Mouse (Mus musculus): ENCODE results near the gene Plpp3. TPM values are rescaled to one million over a fixed set of nuclear protein-coding genes. Genes with fewer than 3 reads are reported as not detected.

The Plpp3 gene
- total and polyA plus RNA-seq, 3 experiments = not detected

DNA sequence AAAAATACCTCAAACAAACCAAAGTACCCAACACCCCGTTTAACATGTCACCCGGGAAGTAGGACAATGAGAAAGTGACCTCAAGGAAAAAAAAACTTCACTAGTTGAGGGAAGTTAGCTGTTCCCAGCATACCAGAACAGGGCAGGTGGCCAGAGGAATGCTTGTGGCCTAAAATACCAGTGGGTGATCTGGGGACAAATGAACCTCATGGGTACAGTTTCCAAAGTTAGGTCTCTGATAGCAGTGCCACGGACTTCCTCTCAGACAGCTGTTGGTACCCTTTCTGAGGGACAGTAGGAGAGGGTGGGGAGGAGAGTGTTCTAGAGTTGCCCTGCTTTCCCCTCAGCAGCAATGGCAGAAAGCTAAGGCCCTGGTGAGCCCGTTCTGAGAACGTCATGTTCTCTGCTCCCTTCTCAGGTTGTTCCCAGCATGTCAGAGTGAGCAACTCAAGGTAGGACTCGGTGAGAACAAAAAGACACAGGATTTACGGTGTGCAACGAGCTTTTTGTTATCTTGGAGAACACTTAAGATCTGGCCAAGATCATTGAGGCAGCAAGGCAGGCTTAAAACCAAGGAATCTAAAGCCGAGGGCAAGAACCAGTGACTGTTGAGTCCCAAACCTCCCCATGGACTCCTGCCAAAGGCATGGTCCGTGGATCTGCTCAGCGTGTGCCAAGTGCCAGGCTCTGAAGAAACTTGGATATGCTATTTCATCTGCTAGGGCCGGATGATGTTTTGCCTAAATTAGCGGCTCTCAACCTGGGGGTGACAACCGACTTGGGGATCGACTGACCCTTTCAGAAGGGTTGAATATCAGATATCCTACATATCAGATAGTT lies 121.6 kb downstream of the Plpp3 start:
- peaks cover 0 to 8% of the 10 kb centered on the region in 2 experiments; a peak in 3 of 4 replicates for H3K4me1 ChIP-seq (ENCODE audit: control insufficient read depth in 1 of 2, insufficient read depth in 2 of 2, low read length in 2 of 2)
- no peak for TF ChIP-seq ZMIZ1 (IDR thresholded peaks at IDR 0.05; ENCODE audit: low read depth, low read length)
- TF ChIP-seq MAFK (IDR thresholded peaks at IDR 0.05; ENCODE audit: borderline replicate concordance, low read depth, low read length) = no peak
- H3K36me3 ChIP-seq (ENCODE audit: control insufficient read depth in 1 of 2, insufficient read depth in 2 of 2, low read length in 2 of 2) = peaks cover 0 to 2% of the 10 kb centered on the region in 2 experiments; a peak in 2 of 4 replicates
- H3K79me2 ChIP-seq (ENCODE audit: control insufficient read depth, insufficient read depth, low read length, poor library complexity) = no peaks in the 10 kb centered on the region
- H3K9ac ChIP-seq (ENCODE audit: control insufficient read depth, low read depth, low read length, poor library complexity, severe bottlenecking) = no peak overlapping the region
- no peaks in the 10 kb centered on the region for H3K27me3 ChIP-seq (ENCODE audit: control insufficient read depth in 1 of 2, insufficient read depth in 2 of 2, low read length in 2 of 2)
- no peak overlapping the region for H3K27ac ChIP-seq (ENCODE audit: control insufficient read depth, low read depth, low read length)
- no peak for DNase-seq (ENCODE audit: low read depth, low spot score)
- no peaks in the 10 kb centered on the region for H3K9me3 ChIP-seq (replicated peaks; ENCODE audit: insufficient read depth, low read length)
- H3K4me3 ChIP-seq (ENCODE audit: control insufficient read depth in 1 of 2, insufficient read depth in 1 of 2, low read depth in 2 of 2, low read length in 2 of 2) = no peak overlapping the region

DNA sequence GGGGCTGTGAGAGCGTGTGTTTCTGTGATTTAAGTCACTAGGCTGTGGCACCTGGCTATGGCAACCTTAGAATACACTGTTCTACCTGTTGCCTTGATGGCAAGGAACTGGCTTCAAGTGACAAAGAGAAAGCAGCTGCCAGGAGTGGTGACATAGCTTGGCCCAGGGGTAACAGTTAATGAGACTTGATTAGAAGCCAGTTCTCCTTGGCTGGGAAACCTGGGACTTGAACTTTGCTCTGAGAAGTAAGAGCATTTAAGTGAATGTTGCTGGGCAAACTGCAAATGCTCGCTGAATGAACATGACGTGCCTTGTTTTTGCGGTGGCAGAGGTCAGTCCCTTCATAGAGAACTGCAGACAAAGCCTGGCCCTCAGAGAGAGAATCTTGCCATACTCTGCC lies 122.7 kb downstream of the Plpp3 start:
- no peaks in the 10 kb centered on the region for H3K27me3 ChIP-seq (ENCODE audit: control insufficient read depth in 1 of 2, insufficient read depth in 2 of 2, low read length in 2 of 2)
- H3K9ac ChIP-seq (ENCODE audit: control insufficient read depth, low read depth, low read length, poor library complexity, severe bottlenecking) = no peak overlapping the region
- no peaks in the 10 kb centered on the region for H3K79me2 ChIP-seq (ENCODE audit: control insufficient read depth, insufficient read depth, low read length, poor library complexity)
- DNase-seq (ENCODE audit: low read depth, low spot score) = no peak
- TF ChIP-seq MYC (IDR thresholded peaks at IDR 0.05; ENCODE audit: low read depth, low read length) (no peak), USF2 (IDR thresholded peaks at IDR 0.05; ENCODE audit: borderline replicate concordance in 1 of 2, insufficient read depth in 1 of 2, low read depth in 1 of 2, low read length in 2 of 2) (no peak), TCF12 (IDR thresholded peaks at IDR 0.05; ENCODE audit: low read depth, low read length) (no peak), MYB (IDR thresholded peaks at IDR 0.05; ENCODE audit: low read depth, low read length) (no peak)
- no peaks in the 10 kb centered on the region for H3K9me3 ChIP-seq (replicated peaks; ENCODE audit: insufficient read depth, low read length)
- peaks cover 0 to 2% of the 10 kb centered on the region in 2 experiments; a peak in 2 of 4 replicates for H3K36me3 ChIP-seq (ENCODE audit: control insufficient read depth in 1 of 2, insufficient read depth in 2 of 2, low read length in 2 of 2)
- no peak overlapping the region for H3K4me3 ChIP-seq (ENCODE audit: control insufficient read depth in 1 of 2, insufficient read depth in 1 of 2, low read depth in 2 of 2, low read length in 2 of 2)
- peaks cover 0 to 8% of the 10 kb centered on the region in 2 experiments; a peak in 3 of 4 replicates for H3K4me1 ChIP-seq (ENCODE audit: control insufficient read depth in 1 of 2, insufficient read depth in 2 of 2, low read length in 2 of 2)
- no peak overlapping the region for H3K27ac ChIP-seq (ENCODE audit: control insufficient read depth, low read depth, low read length)

GRCm38 (mm10) chr4:105281751-105282231 lies 124.6 kb downstream of the Plpp3 start:
- no peaks in the 10 kb centered on the region for H3K4me1 ChIP-seq (ENCODE audit: control insufficient read depth in 1 of 2, insufficient read depth in 2 of 2, low read length in 2 of 2)
- no peak for DNase-seq (ENCODE audit: low read depth, low spot score)
- TF ChIP-seq BHLHE40 (IDR thresholded peaks at IDR 0.05; ENCODE audit: borderline replicate concordance, low read depth, low read length) = no peak
- TF ChIP-seq CHD1 (IDR thresholded peaks at IDR 0.05; ENCODE audit: low read depth, low read length) = no peak
- no peak for TF ChIP-seq USF1 (IDR thresholded peaks at IDR 0.05; ENCODE audit: low read depth, low read length)
- TF ChIP-seq SMC3 (IDR thresholded peaks at IDR 0.05; ENCODE audit: low read depth, low read length) = no peak
- no peak for TF ChIP-seq ZKSCAN1 (IDR thresholded peaks at IDR 0.05; ENCODE audit: low read depth, low read length)
- TF ChIP-seq MAFK (IDR thresholded peaks at IDR 0.05; ENCODE audit: borderline replicate concordance, low read depth, low read length) = no peak
- no peak for TF ChIP-seq ELF1 (IDR thresholded peaks at IDR 0.05; ENCODE audit: low read depth, low read length)
- no peak for TF ChIP-seq CHD2 (IDR thresholded peaks at IDR 0.05; ENCODE audit: low read length)
- no peak for TF ChIP-seq USF2 (IDR thresholded peaks at IDR 0.05; ENCODE audit: borderline replicate concordance in 1 of 2, insufficient read depth in 1 of 2, low read depth in 1 of 2, low read length in 2 of 2)
- no peak overlapping the region for H3K9ac ChIP-seq (ENCODE audit: control insufficient read depth, low read depth, low read length, poor library complexity, severe bottlenecking)
- no peaks in the 10 kb centered on the region for H3K9me3 ChIP-seq (replicated peaks; ENCODE audit: insufficient read depth, low read length)
- H3K27me3 ChIP-seq (ENCODE audit: control insufficient read depth in 1 of 2, insufficient read depth in 2 of 2, low read length in 2 of 2) = no peaks in the 10 kb centered on the region
- no peaks in the 10 kb centered on the region for H3K36me3 ChIP-seq (ENCODE audit: control insufficient read depth in 1 of 2, insufficient read depth in 2 of 2, low read length in 2 of 2)
- no peak overlapping the region for H3K27ac ChIP-seq (ENCODE audit: control insufficient read depth, low read depth, low read length)
- no peaks in the 10 kb centered on the region for H3K79me2 ChIP-seq (ENCODE audit: control insufficient read depth, insufficient read depth, low read length, poor library complexity)
- no peak overlapping the region for H3K4me3 ChIP-seq (ENCODE audit: control insufficient read depth in 1 of 2, insufficient read depth in 1 of 2, low read depth in 2 of 2, low read length in 2 of 2)
